Mouse (Mus musculus) limb, embryonic 11.5 days (tissue): ENCODE measurements around the gene Pde3a. TPM values are rescaled to one million over a fixed set of nuclear protein-coding genes. Genes with fewer than 3 reads are reported as not detected.

Experiments used
- ATAC-seq: fragments of 200-750 bp; cut with Nextera tagmentation; 2 replicates; pipeline ENCODE4 v1.8.0; 2017; ENCODE audit warnings: low read depth; ENCODE audit not compliant: insufficient number of reproducible peaks, low FRiP score, low TSS enrichment
- DNase-seq: peaks from one replicate; pipeline ENCODE4 v3.0.0-alpha.2; 2015; ENCODE audit warnings: low spot score
- H3K27ac ChIP-seq: fragments of 300-500 bp; sonication (generic); replicated peaks from 2 replicates; pipeline ENCODE4 v1.5.1; 2014; ENCODE audit warnings: low read depth, mild to moderate bottlenecking, low read length
- H3K27me3 ChIP-seq: fragments of 300-500 bp; sonication (generic); 2 replicates; pipeline ENCODE4 v1.6.1; 2014; ENCODE audit warnings: mild to moderate bottlenecking, low read length, mixed read lengths; ENCODE audit not compliant: control insufficient read depth, insufficient read depth
- H3K36me3 ChIP-seq: fragments of 300-500 bp; sonication (generic); 2 replicates; pipeline ENCODE4 v1.6.1; 2014; ENCODE audit warnings: mild to moderate bottlenecking, low read length, moderate library complexity, mixed read lengths; ENCODE audit not compliant: control insufficient read depth, insufficient read depth
- H3K4me1 ChIP-seq: fragments of 300-500 bp; sonication (generic); 2 replicates; pipeline ENCODE4 v1.6.1; 2014; ENCODE audit warnings: low read length, mixed read lengths; ENCODE audit not compliant: control insufficient read depth, insufficient read depth
- H3K4me2 ChIP-seq: fragments of 300-500 bp; sonication (generic); 2 replicates; pipeline ENCODE4 v1.6.1; 2014; ENCODE audit warnings: low read depth, mild to moderate bottlenecking, moderate library complexity; ENCODE audit not compliant: severe bottlenecking
- H3K4me3 ChIP-seq: fragments of 300-500 bp; sonication (generic); 2 replicates; pipeline ENCODE4 v1.5.1; 2014; ENCODE audit warnings: low read depth, low read length
- H3K9ac ChIP-seq: fragments of 300-500 bp; sonication (generic); 2 replicates; pipeline ENCODE4 v1.6.1; 2014; ENCODE audit warnings: mild to moderate bottlenecking, low read length
- H3K9me3 ChIP-seq: fragments of 300-500 bp; sonication (generic); 2 replicates; pipeline ENCODE4 v1.6.1; 2016; ENCODE audit warnings: low read length; ENCODE audit not compliant: control insufficient read depth
- WGBS: fragments of 180-500 bp; shearing (Covaris S2); extraction: QIAGEN DNeasy Blood & Tissue Kit; methylation state at CpG from one replicate; pipeline ENCODE4 v1.1.7; 2014; 5-methylcytosine and 5-hydroxymethylcytosine counted together
- polyA plus RNA-seq: library from polyadenylated mRNA; unstranded; fragments of >200 nt; fragmentation: Nextera tagmentation; extraction: Ambion mirVana; gene quantifications from 2 replicates; pipeline ENCODE4 v1.2.1, GENCODE M21; 2014

Gene Pde3a
- polyA plus RNA-seq, 1 experiment from 2014 or later, result 3.3 TPM

DNA sequence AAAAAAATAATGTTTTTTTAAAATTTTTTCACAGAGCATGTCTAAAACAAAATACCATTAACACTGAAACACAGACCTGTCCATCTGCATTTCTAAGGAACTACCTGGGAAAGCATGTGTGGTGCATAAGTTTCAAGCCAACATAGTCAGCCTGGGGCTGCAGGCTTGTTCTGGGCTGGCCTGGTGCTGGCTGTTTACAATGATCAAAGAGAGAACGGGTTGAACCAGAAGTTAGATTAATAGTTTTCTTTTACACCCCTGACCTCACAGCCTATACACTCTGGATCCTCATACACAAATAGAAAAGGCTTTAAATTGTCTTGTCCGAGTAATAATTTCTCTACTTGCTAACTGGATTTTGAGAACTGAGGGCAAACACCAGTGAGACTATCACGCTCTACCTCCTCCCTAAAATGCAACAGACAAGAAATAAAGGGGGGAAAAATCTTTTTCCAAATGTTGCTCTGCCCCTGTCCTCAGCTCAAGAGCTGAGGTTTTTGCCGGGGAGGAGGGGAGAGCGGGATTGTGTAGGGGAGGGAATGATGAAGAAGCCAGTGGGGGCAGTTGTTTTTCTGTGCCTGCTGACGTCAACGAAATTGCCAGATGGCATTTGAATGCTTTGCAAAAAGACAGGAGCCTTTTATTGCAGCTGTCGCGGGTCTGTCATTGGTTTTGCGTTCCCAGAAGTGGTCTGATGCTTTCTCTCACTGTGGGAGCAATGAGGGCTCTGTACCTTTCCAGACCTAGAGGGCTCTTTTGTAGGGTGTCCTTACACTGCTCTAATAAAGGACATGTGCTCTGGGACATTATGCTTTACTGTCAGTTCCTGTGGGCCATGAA is 185.1 kb downstream of the Pde3a start:
- ATAC-seq, result peak; percentile 73; the same call in 1 of the 2 replicates
- Histone ChIP-seq H3K27ac (no peak overlapping the region), H3K4me1 (peaks cover 10% of the 10 kb centered on the region), H3K27me3 (no peaks in the 10 kb centered on the region), H3K36me3 (no peaks in the 10 kb centered on the region), H3K4me2 (no peak overlapping the region), H3K9me3 (no peaks in the 10 kb centered on the region), H3K9ac (no peak overlapping the region), H3K4me3 (no peak overlapping the region)
- 10% methylated on average over 10 of the region's 10 CpGs for WGBS
- peak; percentile 46 for DNase-seq

DNA sequence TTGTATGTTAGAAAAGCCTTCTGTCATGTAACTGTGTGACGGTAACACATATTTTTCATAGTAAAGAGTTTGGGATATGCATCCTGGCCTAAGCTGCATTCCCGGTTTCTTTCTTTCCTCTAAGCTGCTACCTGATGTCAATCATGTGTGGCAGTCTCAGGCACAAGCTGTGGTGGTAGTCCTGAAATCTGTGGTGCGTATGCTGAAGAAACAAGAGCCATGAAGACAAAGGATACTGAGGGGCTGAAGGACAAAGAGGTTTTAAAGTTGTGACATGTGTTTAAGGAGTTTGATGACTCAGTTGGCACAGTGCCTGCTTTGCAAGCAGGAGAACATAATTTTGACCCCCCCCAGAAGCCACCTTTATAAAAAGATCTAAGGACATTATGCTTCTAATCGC is 186.1 kb downstream of the Pde3a start:
- Histone ChIP-seq H3K27me3 (no peaks in the 10 kb centered on the region), H3K4me1 (peaks cover 10% of the 10 kb centered on the region), H3K27ac (no peak overlapping the region), H3K36me3 (no peaks in the 10 kb centered on the region), H3K4me2 (no peak overlapping the region), H3K4me3 (no peak overlapping the region), H3K9me3 (no peaks in the 10 kb centered on the region), H3K9ac (no peak overlapping the region)
- WGBS, result 59% methylated on average over 4 of the region's 4 CpGs
- ATAC-seq (no peak), DNase-seq (no peak)

DNA sequence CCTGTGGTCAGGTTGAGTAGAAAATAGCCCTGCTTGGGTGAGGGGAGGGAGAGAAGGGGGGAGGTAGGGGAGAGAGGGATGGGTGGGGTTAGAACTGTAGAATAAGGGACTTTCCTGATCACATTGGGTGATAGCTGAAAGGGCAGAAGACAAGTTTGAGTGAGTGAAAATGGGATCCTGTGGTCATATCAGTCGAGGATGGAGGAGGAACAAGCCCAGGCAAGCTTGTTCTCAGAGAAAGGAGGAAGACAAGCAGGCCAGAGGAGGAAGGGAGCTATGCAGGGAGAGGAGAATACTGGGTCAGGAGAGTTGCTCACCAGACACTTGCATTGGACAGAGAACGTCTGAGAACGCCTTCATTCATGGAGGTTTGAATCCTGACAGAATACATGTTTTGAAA is 190.9 kb downstream of the Pde3a start:
- Histone ChIP-seq H3K27ac (no peak overlapping the region), H3K4me2 (no peak overlapping the region), H3K4me1 (no peaks in the 10 kb centered on the region), H3K9me3 (no peaks in the 10 kb centered on the region), H3K9ac (no peak overlapping the region), H3K36me3 (no peaks in the 10 kb centered on the region), H3K4me3 (no peak overlapping the region), H3K27me3 (no peaks in the 10 kb centered on the region)
- 75% methylated on average over 3 of the region's 3 CpGs for WGBS
- DNase-seq (no peak), ATAC-seq (no peak)

DNA sequence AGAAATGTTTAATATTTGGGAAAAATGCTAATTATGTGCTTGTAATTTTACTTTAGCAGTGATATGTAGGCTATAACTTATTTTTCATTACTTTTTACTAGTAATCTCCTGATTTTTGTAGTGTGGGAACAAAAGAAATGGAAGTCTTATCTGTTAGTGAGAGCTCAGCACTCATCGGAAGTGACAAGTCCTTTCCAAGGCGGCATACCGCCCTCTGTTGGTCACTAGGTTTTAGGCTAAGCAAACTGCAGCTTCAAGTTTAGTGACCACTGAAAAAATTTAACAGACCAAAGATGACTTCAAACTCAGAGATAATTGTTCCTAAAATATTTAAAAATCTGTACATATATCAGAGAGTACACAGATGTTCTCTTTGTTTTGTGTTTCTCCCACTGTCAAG is 198.5 kb downstream of the Pde3a start:
- Histone ChIP-seq H3K36me3 (no peaks in the 10 kb centered on the region), H3K4me1 (no peaks in the 10 kb centered on the region), H3K27me3 (no peaks in the 10 kb centered on the region), H3K27ac (no peak overlapping the region), H3K4me2 (no peak overlapping the region), H3K9me3 (no peaks in the 10 kb centered on the region), H3K9ac (no peak overlapping the region), H3K4me3 (no peak overlapping the region)
- ATAC-seq (no peak), DNase-seq (peak; percentile 75)
- 8% methylated on average over 3 of the region's 3 CpGs for WGBS

- H3K4me3 ChIP-seq, result no peak overlapping the region
- H3K4me1 ChIP-seq, result no peaks in the 10 kb centered on the region
- no peaks in the 10 kb centered on the region for H3K9me3 ChIP-seq
- WGBS, result 79% methylated on average over 8 of the region's 8 CpGs
- H3K9ac ChIP-seq, result no peak overlapping the region
- H3K27ac ChIP-seq, result no peak overlapping the region
- no peaks in the 10 kb centered on the region for H3K27me3 ChIP-seq
- DNase-seq, result no peak
- H3K36me3 ChIP-seq, result no peaks in the 10 kb centered on the region
- no peak overlapping the region for H3K4me2 ChIP-seq
- no peak for ATAC-seq
Observed at GRCm38 (mm10) chr6:141448886-141449285, 199.8 kb downstream of the Pde3a start.

DNA sequence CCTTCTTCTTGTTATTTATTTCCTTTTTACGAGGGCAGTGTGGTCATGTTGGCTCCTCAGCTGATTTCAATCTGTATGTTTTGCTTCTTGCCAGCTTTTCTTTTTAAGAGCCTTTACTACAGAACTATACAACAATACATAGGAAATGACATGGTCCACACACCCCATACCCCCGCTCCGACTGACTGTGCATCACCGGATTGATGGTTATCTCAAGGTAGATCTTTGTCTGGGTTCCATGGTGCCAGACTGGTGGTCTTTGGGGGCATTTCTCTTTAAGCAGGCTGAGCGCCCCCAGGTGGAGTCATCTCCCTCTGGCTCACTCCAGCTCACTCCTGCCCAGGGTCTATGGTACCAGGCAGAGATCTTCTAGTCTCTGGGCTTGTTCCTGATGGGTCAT is 206.3 kb downstream of the Pde3a start:
- ATAC-seq (no peak), DNase-seq (no peak)
- H3K27ac ChIP-seq, result no peak overlapping the region
- H3K4me3 ChIP-seq, result no peak overlapping the region
- no peaks in the 10 kb centered on the region for H3K9me3 ChIP-seq
- no peaks in the 10 kb centered on the region for H3K27me3 ChIP-seq
- H3K4me1 ChIP-seq, result no peaks in the 10 kb centered on the region
- no peaks in the 10 kb centered on the region for H3K36me3 ChIP-seq
- H3K4me2 ChIP-seq, result no peak overlapping the region
- no peak overlapping the region for H3K9ac ChIP-seq
- WGBS, result 86% methylated on average over 5 of the region's 5 CpGs

GRCm38 (mm10) chr6:141456591-141456990 is 207.5 kb downstream of the Pde3a start:
- 87% methylated on average over 3 of the region's 3 CpGs for WGBS
- ATAC-seq (no peak), DNase-seq (no peak)
- no peak overlapping the region for H3K9ac ChIP-seq
- H3K27me3 ChIP-seq, result no peaks in the 10 kb centered on the region
- no peak overlapping the region for H3K27ac ChIP-seq
- H3K36me3 ChIP-seq, result no peaks in the 10 kb centered on the region
- no peaks in the 10 kb centered on the region for H3K4me1 ChIP-seq
- no peaks in the 10 kb centered on the region for H3K9me3 ChIP-seq
- H3K4me2 ChIP-seq, result no peak overlapping the region
- H3K4me3 ChIP-seq, result no peak overlapping the region

DNA sequence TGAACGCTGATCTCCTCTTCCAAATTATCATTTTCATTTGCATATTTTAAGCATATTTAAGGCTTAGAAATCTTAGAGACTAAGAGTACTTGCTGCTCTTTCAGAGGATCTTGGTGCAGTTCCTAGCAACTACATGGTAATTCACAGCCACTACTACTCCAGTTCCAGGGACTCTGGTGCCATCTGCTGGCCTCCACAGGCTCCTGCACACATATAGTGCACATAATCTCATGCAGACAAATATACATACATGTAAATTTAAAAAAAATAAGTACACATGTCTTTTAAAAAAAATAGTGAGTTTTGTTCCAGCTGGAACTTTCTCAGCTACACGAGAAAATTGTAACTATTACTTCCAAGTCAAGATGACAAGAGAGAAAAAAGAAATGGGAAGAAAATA is 221.2 kb downstream of the Pde3a start:
- Histone ChIP-seq H3K27me3 (no peaks in the 10 kb centered on the region), H3K27ac (no peak overlapping the region), H3K4me3 (no peak overlapping the region), H3K4me1 (no peaks in the 10 kb centered on the region), H3K9ac (no peak overlapping the region), H3K9me3 (no peaks in the 10 kb centered on the region), H3K4me2 (no peak overlapping the region), H3K36me3 (no peaks in the 10 kb centered on the region)
- DNase-seq (no peak), ATAC-seq (no peak)
- 94% methylated on average over 2 of the region's 2 CpGs for WGBS

- H3K9me3 ChIP-seq, result no peaks in the 10 kb centered on the region
- H3K27ac ChIP-seq, result no peak overlapping the region
- no peak overlapping the region for H3K4me2 ChIP-seq
- 55% methylated on average over 2 of the region's 2 CpGs for WGBS
- no peaks in the 10 kb centered on the region for H3K27me3 ChIP-seq
- DNase-seq, result no peak
- H3K9ac ChIP-seq, result no peak overlapping the region
- no peaks in the 10 kb centered on the region for H3K36me3 ChIP-seq
- H3K4me1 ChIP-seq, result no peaks in the 10 kb centered on the region
- no peak for ATAC-seq
- no peak overlapping the region for H3K4me3 ChIP-seq
Observed at GRCm38 (mm10) chr6:141474223-141474622, 225.2 kb downstream of the Pde3a start.
